Mouse (Mus musculus) fat pad, adult 2 months (tissue): Measurements from ENCODE around the gene Srebf2.

Experiments
- DNase-seq: peaks from one replicate; pipeline ENCODE4 v3.0.0-alpha.2; 2011; ENCODE audit warnings: low read depth, low spot score; ENCODE audit errors: extremely low read depth

Srebf2 gene

DNA sequence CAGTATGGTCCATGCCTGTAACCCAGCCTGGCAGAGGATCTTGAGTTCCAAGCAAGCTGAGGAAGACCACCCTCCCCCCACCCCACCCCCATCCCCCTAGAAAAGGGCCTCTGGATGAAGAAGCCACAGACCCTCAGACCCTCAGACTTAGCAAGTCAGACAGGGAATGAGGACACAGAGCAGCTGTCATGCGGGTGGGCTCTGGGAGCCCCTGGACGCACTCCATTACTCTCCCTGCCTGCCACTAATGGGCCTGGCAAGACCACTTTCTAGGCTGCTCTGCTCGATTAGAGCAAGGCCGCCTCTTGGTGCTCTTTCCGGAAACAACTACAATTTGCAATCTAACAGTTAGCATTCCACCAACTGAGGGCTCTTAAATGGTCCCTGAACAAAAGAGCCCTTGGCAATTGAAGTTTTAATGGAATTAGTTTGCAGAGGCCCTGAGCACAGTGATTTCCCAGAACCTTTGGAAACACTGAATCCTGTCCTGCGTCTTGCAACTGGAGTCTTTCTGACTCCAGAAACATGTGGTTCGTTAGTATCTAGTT, 30.8 kb downstream of the Srebf2 start:
- DNase-seq: no peak

DNA sequence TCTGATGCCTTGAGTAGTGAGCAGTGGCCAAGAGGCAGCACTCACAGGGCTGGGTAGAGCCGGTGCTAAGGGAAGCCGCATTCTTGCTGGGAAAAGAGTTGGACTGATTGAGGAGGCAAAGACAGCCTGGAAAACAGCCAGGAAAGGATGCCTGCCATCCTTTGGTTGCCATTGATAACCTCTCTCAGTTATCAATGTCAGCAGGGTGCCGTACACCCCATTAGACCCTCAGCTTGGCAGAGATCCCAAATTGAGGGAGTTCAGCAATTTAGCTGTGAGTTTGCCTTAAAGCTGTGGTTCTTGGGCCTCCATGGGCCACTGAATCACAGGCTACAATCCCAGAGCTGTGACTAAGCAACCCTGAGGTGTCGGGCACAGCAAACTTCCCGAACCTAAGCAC, 34.1 kb downstream of the Srebf2 start:
- no peak for DNase-seq

DNA sequence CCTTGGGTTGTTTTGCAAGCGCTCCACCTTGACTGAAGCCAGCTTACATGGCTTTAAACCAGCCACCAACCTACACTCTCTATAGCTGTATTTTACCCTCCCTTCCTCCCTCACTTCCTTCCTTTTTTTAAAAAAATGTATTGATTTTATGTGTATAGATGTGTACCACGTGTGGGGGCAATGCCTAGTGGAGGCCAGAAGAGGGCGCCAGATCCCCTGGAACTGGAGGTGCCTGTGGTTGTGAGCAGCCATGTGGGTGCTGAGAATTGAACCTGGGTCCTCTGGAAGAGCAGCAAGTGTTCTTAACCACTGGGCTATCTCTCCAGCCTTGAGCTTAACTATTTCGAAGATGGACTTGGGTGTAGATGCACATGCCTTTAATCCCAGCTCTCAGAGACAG, 35.3 kb downstream of the Srebf2 start:
- DNase-seq: no peak

DNA sequence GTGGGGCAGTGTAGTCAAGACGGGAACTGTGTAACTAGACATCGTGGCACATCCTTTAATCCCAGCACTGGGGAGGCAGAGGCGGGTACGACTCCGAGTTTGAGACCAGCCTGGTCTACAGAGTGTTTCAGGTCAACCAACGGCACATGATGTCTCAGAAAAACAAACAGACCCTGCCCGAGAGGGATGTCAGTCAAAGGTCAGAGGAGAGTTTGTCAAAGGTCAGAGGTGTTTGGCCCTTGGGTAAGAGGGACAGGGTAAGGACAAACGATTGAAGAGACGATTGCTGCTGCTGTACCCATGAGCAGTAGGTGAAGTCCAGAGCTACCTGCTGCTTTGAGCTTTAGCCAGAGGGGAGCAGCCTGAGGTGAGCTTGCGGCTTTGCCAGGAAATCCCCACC, 36.6 kb downstream of the Srebf2 start:
- DNase-seq: no peak

DNA sequence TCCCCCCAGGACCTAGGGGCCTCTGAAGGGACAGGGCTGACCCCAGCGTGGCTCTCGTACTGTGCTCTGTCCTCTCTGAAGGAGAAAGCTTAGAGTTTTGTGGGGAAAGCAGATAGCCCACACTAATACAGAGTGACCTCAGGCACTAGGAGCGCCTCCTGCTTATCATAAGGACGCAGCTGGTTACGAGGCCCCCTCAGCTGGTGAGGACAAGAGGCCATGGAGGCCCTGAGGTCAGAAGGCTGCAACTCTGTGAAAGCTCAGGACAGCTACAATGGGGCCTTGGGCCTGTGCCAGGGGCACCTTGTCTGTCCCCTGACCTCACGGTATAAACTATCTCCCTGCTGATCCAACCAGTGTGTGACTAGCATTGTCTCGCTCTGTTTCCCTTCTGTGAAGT, 37.2 kb downstream of the Srebf2 start:
- DNase-seq: no peak

DNA sequence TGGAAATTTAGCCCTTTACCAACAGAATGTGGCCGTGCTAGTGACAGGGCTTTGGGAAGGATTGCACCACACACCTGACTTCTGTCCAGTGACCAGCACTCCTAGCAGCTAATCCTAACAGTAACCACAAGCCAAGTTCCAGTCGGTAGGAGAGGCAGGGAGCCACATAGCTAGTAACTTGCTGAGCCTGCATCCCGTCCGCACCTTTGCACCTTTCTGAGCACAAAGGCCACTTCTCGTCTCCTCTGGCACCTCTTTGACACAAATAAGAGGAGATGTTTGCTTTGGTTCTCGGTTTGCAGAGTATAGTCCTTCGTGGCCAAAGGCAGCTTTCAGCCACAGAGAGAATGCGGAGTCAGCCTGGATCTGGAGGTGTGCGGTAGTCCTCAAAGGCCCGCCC, 37.7 kb downstream of the Srebf2 start:
- DNase-seq: no peak

DNA sequence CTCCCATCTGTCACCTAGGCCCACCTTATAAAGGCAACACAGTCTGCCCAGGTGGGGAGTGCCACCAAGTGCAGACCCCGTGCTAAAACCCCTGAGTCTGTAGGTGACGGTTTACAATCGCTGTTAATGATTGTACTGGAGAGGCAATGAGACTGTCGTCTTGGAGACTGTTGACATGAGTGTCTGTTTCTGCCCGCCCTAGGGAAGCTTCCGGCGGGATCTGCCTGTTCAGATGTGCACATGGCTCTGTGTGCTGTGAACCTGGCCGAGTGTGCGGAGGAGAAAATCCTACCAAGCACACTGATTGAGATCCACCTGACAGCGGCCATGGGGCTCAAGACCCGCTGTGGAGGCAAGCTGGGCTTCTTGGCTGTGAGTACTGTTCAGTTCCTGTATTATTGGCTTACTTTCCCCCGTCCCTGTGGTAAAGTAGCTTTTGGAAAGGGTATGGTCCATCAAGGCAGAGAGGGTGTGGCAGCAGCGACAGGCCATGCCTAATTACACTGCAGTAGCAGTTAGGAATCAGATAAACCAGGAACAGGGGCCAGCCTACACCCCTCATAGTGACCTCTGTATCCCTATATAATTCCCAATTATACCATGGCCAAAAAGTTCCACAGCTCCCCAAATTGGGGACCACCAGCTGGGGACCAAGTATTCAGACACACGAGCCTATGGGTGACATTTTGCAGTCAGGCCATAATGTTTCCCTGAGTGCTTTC, 38.2 kb downstream of the Srebf2 start:
- no peak for DNase-seq

DNA sequence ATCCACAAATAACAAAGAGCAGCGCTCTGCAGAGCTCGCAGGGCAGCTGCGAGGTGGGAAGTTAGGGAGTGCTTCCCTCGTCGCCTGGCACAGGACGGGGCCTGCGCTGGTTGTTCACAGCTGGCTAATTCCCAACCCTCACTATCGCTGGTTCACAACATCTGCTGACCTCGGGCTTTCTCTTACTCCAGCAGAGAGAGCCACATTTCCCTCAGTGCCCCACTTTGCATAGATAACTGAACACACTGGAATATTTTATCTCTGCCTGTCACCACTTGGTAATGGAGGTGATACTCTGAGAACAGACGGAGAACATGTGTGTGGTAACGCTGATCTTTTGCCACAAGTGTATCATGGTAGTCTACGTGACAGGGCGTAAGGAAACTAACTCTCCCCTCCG, 39.1 kb downstream of the Srebf2 start:
- DNase-seq: no peak

DNA sequence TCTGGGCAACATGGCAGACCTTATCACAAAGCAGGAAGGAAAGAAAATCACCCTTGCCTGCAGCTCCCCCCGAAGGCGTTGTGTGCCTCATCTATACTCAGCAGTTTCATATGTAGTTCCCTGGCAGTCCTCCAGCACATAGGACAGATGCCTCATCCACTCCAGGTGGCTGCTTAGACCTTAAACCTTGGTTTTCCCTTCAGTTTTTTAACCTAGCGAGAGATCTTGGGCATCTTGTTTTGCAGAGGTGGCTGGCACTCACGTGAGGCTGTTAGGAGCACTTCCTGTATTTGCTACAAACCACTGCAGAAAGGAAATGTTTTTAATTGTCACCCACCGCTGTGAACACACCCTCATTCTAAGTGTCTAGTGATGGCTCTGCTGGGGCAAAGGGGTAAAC, 40.0 kb downstream of the Srebf2 start:
- no peak for DNase-seq

DNA sequence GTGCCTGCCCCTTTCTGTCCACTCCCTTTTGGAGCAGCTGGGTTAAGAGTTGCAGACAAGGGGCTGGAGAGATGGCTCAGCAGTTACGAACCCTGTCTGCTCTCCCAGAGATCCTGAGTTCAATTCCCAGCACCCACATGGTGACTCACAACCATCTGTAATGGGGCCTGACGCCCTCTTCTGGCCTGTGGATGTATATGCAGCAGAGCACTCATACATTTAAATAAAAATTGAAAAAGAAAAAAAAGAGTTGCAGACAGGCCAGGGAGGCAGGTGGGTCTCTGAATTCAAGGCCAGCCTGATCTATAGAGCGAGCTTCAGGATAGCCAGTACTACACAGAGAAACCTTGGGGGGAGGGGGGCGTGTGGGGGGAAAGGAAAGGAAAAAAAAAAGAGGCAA, 40.4 kb downstream of the Srebf2 start:
- no peak for DNase-seq

DNA sequence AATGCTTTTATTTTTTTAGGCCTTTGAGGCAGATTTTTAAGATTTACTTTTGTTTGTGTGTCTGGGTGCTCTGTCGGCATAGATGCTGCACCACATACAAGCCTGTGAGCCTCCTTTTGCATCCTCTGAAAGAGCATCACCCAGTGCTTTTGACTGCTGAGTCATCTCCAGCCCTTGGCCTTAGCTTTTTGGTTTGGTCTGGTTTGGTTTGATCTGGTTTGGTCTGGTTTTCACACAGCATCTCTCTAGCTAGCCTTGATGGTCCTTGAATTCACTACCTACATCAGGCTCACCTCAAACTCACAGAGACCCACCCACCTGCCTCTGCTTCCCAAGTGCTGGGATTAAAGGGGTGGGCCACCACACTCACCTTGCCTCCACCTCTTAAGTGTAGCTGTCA, 40.9 kb downstream of the Srebf2 start:
- no peak for DNase-seq

DNA sequence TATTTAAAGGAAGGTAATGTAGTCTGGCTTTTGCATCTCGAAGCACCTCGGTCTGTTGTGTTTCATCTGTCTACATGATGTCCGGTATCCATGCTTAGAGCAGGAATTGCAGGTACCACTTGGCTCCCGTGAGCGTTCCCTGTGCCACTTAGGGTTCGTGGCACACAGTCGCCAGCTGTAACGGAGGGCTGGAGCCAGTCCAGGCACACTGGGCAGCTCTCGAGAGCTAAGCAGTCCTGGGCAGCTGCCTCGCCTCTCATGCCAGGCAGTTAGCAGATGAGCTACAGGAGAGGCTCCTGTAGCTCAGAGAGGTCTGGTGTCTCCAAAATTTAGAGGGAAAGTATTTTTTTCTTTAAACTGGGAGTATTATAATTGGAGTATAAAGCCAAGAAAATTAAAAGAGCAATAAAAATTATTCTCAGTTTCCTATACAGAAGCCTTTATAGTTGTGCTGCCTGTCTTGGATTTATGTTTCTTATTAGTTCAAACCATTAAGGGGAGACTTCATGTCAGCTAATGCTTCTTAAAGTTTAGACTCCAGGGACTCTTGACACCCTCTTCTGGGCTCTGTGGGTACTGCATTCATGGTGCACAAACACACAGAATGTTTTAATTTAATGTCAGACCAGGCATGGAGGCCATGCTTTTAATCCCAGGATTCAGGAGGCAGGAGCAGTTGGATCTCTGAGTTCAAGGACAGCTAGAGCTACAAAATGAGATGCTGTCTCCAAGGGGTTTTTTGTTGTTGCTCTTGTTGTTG, 41.7 kb downstream of the Srebf2 start:
- DNase-seq: no peak

DNA sequence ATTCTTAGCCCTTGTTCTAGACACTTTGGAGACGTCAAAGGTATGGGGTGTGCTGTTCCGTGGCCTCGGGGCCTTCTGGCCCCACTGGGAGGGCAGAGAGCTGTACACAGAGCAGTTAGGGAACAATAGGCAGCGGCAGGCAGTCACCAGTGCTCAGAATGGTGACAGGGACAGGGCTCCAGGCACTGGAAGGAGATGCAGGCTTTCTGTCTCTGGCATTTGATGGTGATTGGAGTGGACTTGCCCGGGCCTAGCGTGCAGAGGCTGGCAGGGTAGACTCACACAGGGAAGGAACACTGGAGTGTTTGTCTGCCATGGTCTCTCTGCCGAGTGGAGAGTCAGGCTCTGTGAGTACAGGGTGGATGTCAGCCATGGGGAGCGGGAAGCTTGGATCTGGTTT, 45.6 kb downstream of the Srebf2 start:
- no peak for DNase-seq

DNA sequence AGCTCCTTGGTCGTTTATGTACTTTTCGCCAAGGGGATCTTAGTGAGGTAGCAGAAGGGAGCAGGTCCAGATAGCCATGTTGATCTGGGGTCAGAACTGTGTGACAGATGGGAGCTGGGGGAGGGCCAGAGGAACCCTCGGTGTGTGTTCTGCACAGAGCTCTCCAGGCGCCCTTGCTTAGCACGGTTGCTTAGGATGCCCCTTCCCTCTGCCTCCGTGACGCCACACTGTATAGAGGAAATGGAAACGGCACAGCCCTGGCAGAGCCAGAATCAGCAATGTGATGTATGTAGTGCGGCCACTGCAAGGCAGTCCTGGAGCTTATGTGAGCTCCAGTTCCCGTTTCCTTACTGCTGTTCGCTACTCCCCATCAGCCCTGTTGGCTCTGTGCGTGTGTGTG, 49.3 kb downstream of the Srebf2 start:
- DNase-seq: no peak

DNA sequence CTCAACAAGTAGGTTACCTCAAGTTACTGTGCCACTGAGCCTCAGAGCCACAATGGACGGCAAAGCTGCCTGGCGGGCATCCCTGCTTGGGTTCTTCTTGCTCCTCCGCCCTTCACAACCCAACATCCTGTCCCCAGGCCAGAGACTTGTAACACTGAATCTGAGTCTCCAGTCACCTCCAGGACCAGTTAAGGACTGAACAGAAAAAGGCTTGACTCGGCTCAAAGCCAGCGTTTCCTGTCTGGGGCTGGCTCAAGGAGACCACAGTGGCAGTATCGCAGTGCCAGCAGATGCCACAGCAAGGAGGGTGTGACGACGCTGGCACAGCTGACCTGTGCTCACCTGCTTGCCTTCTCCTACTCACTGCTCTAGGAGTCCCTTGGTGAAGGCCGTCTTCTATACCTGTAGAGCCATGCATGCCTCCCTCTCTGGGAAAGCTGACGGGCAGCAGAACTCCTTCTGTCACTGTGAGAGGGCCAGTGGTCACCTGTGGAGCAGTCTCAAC, 50.3 kb downstream of the Srebf2 start:
- DNase-seq: no peak

DNA sequence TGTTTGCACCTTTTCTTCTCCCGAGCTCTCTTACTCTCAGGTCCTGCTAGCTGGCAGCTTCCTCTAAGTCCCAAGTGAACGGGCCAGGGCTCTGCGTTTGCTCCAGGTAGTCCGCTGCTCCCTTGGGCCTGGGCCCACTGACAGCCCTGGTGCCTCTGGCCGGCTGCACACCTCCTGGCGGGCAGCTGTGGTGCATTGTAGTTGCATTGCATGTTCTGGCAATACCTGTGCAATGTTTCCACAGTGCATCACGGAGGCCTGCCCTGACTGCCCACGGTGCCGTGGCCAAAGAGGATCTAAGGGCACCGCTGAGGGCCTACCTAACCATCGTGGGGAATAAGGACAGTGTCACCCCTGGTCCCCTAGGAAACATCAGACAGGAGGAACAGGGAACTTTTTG, 51.0 kb downstream of the Srebf2 start:
- DNase-seq: no peak

DNA sequence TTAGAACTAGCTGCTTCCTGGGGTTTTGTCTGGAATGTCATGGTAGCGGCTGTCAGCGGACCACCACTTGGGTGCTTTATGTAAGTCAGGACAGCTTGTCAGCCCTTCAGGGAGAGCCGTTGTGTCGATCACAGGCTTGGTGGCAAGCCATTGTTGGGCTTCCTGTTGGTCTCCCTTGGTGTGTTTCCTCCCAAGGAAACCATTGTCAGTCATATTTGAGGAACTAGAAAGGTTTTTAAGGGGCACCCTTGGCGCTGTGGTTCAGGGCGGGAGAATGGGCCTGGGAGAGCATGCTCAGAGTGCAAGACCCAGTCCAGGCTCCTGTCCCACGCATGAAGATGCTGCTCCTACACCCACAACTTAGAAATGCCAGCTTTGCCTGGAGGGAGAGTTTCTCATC, 51.4 kb downstream of the Srebf2 start:
- no peak for DNase-seq

DNA sequence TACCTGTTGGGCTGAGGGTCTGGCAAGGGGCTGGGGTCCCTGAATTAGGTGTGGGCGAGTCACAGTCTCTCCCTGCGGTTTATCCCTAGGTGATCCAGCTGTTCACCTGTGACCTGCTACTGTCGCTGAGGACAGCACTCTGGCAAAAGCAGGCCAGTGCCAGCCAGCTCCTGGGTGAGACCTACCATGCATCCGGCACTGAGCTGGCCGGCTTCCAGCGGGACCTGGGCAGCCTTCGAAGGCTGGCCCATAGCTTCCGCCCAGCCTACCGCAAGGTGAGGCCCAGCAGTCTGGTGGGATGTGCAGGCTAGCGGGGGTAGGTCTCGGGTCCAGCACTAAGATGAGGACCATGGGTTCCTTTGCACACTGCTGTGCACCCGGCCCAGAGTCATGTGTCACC, 52.6 kb downstream of the Srebf2 start:
- no peak for DNase-seq

DNA sequence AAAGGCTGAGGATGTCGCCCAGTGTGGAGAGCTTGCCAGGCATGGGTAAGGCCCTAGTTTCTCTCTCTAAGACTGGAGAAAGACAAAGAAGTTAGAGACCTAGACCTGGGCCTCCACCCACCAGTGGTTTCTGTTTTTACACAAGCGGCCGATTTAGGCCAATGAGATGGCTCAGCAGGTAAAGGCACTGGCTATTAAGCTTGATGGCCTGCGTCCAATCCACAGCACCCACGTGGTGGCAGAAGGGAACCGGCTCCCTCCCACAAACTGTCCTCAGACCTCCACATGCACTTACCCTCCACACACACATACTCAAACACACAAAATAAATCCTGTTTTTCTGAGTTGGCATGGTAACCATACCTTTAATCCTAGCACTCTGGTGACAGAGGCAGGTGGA, 55.1 kb downstream of the Srebf2 start:
- no peak for DNase-seq

DNA sequence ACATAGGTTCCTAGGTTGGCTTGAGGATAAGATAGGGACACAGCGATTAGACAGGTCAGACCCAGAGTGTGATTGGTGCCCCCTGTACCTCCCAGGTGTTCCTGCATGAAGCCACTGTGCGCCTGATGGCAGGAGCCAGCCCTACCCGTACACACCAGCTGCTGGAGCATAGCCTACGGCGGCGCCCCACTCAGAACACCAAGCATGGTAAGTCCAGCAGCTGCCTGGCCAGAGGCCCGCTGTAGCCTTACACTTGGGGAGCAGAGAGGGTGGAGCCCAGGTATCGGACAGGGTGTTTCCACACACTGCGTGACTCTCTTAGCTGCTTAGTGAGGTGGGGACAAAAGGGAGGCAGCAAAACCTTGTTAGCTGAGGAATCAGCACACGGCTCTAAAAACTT, 56.1 kb downstream of the Srebf2 start:
- DNase-seq: no peak

DNA sequence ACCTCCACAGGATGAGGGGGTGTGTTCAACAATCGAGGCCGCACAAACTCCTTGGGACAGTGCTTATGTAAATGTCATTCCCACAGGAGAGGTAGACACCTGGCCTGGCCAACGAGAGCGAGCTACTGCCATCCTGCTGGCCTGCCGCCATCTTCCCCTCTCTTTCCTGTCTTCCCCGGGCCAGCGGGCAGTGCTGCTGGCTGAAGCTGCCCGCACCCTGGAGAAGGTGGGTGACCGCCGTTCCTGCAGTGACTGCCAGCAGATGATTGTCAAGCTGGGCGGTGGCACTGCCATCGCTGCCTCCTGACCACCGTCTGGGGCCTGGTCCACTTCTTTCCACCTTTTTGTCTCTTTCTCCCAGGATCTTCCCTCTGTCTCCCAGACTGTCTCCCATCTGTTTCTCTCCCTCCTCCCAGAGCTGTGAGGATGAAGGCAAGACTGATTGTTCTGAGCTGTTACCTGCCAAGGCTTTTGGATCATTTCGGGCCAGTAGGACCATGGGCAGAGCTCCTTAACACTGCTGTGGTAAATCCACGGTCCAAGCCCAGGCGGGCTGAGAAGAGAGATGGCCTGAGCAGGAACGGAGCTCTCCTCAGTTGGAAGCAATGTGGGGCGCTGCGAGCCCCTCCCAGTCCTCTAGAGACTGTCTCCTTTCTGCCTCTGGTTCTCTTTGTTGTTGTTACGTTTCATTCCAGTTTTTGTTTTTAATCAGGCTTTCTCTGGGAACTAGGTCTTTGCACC, 56.8 kb downstream of the Srebf2 start:
- no peak for DNase-seq
